Mouse (Mus musculus): ENCODE results near the gene Slc12a3.
A peak's percentile ranks its signal among the peaks of the same experiment; 100 is the strongest.

Slc12a3 gene

GRCm38 (mm10) chr8:94375551-94375991, 46.6 kb downstream of the Slc12a3 start:
- no peak for DNase-seq (ENCODE audit: low read depth, low spot score)

GRCm38 (mm10) chr8:94376176-94376575, 47.2 kb downstream of the Slc12a3 start:
- DNase-seq (ENCODE audit: low read depth, low spot score), result no peak

DNA sequence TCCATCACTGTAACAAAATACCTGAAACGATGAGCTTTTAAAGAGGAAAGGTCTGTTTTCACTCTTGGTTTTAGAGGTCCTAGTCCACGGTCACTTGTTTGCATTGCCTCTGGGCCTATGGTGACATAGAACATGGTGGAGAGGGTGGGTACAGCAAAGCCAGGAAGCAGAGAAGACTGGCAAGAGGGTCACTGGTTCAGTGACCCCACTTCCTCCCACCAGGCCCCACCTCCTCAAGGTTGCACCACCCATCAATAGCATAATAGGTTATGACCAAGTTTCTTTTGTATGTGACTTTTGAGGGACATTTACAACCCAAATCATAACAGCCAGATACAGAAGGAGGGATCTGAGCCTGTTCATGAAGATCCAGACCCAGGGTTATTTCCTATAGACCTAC, 47.6 kb downstream of the Slc12a3 start:
- DNase-seq (ENCODE audit: low read depth, low spot score), result no peak

- DNase-seq (ENCODE audit: low read depth, low spot score), result no peak
Observed at GRCm38 (mm10) chr8:94377031-94377430, 48.0 kb downstream of the Slc12a3 start.

DNA sequence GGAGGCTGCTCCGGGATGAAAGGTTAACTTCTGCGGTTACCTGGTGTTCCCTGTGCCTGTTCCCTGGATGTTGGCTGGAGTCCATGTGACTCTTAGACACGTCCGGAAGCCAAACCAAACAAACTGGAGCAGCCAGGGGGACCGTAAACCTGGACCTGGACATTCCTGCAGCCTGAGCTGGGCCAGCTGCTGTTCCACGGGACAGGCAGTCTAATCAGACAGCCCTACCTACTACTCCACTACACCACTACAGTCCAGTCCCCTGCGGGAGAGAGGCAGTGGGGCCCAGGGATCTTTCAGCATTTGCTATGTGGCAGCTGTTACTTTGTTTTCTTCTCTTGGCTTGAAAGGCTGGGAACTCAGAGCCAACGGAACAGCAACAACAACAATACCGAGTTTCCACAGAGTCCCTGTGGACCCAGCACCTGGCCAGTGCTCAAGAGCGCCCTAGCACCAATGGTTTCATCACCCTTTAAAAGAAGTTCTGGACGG, 48.8 kb downstream of the Slc12a3 start:
- DNase-seq (ENCODE audit: low read depth, low spot score), result no peak

DNA sequence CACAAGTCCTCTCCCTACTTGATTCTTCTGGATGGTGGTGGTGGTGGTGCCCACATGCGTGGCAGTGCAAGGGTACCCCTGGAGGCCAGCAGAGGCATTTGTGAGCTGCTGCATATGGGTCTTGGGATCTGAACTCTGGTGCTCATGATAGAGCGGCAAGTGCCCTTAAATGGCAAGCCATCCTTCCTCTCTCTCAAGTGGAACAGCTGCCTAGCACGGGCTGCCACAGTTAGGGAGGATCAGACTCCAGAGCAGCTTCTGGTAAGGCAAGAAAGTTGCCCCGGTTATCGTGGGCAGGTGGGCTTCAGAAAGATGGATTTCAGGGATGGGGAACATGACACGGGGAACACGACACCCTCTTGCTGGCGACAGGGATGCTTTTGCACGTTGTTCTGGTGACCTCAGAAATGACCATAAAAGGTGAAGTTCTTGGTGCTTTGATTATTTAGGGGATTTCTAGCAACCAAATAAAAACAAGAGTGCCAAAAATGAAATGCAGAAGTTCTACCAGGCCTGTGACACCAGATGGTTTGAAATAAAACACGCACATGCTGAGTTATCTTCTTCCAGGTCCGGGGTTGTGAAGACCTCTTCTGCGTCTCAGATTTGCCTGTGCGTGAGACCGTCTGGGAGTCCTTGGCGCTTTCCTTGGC, 49.9 kb downstream of the Slc12a3 start:
- DNase-seq (ENCODE audit: low read depth, low spot score), result no peak

DNA sequence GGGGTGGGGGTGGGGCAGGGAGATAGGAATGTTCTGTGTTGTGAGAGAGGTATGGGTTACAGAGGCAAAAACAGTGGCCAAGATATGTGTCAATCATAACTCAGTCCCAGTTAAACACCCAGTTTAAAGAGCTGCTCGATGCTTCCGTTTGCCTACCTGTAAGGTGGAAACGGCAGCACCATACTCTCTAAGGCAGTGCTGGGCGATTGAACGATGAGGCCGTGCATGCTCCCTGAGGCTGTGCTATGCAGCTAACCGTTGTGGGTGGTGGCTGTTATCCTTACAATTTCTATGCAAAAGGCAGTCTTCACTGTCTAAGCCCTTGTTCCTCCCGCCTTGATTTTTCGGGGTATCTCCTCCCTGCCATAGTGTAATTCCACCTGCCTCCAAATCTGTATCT, 50.7 kb downstream of the Slc12a3 start:
- DNase-seq (ENCODE audit: low read depth, low spot score), result no peak

- no peak for DNase-seq (ENCODE audit: low read depth, low spot score)
Observed at GRCm38 (mm10) chr8:94384166-94384565, 55.2 kb downstream of the Slc12a3 start.

GRCm38 (mm10) chr8:94385506-94386213, 56.7 kb downstream of the Slc12a3 start:
- DNase-seq (ENCODE audit: low read depth, low spot score), result no peak

- DNase-seq (ENCODE audit: low read depth, low spot score), result peak; percentile 89
Observed at GRCm38 (mm10) chr8:94386214-94387026, 57.4 kb downstream of the Slc12a3 start, which contains the start of gene Herpud1. Gene Herpud1, plus strand, starts transcription at chr8:94386438.

- peak; percentile 57 for DNase-seq (ENCODE audit: low read depth, low spot score)
Observed at GRCm38 (mm10) chr8:94387027-94387684, 58.2 kb downstream of the Slc12a3 start.

DNA sequence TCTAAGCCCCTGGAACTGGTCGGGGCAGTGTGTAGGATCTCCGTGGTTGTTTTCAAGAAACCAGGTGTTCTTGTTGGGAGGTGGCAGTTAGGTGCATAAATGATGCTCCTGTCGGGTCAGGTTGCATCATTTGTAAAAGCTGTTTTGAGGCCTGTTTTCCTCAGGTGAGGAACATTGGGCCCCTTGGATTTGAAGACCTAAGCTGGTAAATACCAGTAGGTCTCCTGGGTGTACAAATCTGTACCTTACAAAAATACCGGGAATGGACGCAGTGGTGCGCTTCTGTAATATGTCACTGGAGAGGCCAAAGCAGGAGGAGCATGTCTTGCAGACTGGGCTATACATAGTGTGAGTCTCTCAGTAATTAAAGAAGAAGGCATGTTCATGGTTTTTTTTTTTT, 58.8 kb downstream of the Slc12a3 start:
- DNase-seq (ENCODE audit: low read depth, low spot score), result no peak

DNA sequence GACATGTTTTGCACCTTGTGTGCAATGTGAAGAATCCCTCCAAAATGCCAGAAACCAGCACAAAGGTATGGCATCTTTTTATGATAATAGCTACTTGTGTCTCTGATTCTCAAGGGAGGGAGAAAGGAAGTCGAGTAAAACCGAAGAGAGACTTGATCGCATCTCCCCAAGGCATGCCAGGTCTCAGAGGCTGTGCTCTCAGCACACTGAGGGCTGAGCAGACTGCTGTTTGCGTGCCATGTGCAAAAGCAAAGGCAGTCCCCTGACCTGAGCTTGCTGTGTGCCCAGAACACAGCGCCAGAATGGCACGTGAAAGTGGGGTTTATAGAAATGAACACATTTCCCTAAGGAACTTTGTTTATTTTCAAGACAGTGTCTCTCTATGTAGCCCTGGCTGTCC, 60.5 kb downstream of the Slc12a3 start:
- DNase-seq (ENCODE audit: low read depth, low spot score), result no peak

DNA sequence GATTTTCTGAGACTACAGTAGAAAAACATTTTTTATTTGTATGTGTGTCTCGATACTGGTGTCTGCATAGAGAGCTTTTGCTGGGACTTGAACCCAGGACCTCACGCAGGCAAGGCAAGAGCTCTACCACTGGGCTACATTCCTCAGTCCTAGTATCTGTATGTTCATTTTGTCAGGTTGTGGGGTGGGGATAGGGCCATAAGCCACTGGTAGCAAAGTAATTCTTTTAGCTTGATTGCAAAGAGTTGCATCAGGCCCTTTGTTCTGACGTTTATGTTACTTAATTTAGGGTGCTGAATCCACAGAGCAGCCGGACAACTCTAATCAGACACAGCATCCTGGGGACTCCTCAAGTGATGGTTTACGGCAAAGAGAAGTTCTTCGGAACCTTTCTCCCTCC, 61.4 kb downstream of the Slc12a3 start:
- no peak for DNase-seq (ENCODE audit: low read depth, low spot score)

GRCm38 (mm10) chr8:94390910-94391309, 61.9 kb downstream of the Slc12a3 start:
- no peak for DNase-seq (ENCODE audit: low read depth, low spot score)

GRCm38 (mm10) chr8:94392147-94392546, 63.1 kb downstream of the Slc12a3 start:
- no peak for DNase-seq (ENCODE audit: low read depth, low spot score)

DNA sequence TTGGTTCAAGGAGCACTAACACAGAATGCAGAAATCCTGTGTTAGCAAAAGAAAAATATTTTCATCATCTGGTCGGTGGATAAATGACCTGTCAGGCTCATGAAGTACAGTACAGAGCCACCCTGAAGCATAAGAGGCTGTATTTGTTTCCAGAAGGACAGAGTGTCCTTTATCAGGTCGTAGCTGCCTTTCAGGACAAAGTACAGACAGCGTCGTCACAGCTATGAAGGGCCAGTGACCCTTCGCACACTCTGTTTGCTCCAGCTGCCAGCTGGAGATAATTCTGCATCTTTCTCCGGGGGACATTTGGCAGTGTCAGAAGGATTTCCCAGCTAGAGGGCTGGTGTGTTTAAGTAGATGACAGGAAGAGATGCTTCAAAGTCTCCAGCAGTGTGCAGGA, 63.6 kb downstream of the Slc12a3 start:
- DNase-seq (ENCODE audit: low read depth, low spot score), result no peak

DNA sequence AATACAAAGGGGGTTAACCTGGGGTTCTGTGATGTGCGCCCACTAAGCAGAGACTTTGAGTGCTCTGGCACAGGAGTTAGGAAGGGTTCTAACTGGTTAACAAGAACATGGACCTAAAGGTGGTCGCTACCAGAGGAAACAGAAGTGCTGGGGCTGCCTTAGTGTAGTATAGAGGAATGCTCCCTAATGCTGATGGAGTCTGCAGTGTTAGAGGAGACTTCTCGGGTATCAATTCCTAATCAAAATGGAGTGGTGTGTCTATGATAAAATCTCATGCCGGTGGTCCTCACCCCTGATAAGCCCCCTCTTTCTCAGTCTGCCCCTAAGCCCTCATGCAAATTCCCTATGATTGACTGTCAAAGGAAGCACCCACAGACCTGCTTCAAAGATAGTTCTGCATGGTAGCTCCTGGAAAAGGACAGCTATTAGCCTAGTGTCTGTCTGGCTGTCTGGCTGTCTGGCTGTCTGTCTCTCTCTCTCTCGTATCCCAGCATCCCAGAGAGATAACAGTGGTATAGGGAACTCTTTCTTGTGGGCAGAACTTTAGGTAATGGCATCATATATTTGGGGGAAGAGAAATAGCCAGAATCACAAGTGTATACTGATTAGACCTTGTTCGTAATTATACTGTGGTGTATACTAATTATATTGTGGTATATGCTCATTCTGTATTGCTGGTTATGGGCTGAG, 67.0 kb downstream of the Slc12a3 start:
- no peak for DNase-seq (ENCODE audit: low read depth, low spot score)

DNA sequence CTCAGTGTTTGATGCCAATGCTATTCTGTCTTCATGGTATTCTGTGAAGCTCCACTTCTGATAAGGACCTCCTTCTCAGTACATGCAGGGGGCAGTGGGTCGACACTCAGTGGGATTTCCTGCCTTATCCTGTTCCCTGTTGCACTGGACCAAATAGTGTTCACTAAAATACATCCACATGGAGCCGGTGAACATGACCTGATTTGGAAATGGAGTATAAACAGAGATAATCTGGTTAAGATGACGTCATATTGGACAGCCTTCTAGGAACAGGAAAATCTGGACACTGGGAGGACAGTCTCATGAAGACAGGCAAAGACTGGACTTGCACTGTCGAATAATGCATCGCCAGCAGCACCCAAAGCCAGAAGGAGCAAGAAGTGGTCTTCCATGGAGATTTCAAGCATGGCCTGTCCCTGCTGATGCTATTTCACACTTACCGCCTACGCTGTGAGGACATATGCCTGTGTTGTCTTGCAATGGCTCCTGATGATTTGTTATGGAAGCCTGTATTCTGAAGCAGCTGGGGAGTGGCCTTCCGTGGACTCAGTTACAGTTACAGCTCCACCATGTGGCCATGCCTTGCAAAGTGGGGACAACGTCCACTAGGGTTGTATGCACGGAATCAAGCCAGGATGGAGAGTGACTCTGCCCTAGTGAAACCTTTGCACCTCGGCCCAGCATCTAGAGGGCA, 68.1 kb downstream of the Slc12a3 start:
- DNase-seq (ENCODE audit: low read depth, low spot score), result no peak

DNA sequence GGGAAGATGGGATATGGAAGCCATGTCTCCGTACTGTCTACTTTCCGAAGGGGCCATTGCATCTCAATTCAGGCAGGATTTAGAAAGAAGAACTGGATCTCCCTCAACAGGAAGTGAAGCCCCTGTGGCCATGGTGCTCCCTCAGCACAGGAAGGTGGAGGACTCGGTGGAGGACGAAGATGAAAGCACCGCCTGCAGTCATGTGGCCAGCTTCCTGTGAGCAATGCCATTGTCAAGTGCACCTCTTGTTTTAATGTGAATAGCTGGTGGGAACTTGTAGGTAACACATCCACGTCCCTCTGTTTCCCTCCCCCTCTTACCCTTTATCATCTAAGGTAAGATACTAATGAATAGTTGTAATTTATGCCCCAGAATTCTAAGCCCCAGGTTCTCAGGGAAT, 69.6 kb downstream of the Slc12a3 start:
- DNase-seq (ENCODE audit: low read depth, low spot score), result no peak
